In the genomic region with DNA sequence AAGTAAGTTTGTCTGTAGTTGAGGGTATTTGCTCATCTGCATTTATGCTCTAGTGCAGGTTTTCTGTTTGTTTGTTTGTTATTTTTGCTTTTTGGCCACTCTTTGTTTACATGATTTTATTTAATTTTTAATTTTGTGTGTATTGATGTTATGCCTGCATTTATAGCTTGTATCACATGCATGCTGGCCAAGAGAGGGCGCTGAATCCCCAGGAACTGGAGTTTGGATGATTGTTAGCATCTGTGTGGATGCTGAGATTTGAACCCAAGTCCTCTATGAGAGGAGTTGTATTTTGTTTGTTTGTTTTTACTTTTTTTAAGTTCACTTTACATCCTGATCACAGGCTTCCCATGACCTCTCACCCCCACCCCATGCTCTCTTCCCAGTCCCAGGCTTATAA, we compare ENCODE assay signal across 20 mouse cellular contexts. TPM values are rescaled to one million over a fixed set of nuclear protein-coding genes. Genes with fewer than 3 reads are reported as not detected.
A peak's percentile ranks its signal among the peaks of the same experiment; 100 is the strongest.
DNase-seq lines count a peak whose midpoint lies in the region; ATAC-seq and TF ChIP-seq lines count a peak whose summit lies in the region.
"Had no signal": no experiment of that assay in that cellular context is flagged by ENCODE, and none has a peak within 500 bp of the region (broad histone marks: within the 10 kb centered on the region; RNA-seq: fewer than 3 reads in every experiment).

No protein-coding gene starts in this region.

- no peak for TF ChIP-seq POLR2A in liver, adult 2 months (IDR thresholded peaks at IDR 0.05; ENCODE audit: extremely low read depth, insufficient read depth, low read length)

- no peaks in the 10 kb centered on the region for H3K4me1 ChIP-seq in heart, embryonic 10.5 days
- peaks cover 22% of the 10 kb centered on the region for H3K4me1 ChIP-seq in liver, adult 2 months (ENCODE audit: control insufficient read depth, insufficient read depth, low read length)
- H3K4me1 ChIP-seq in liver, embryonic 11.5 days (replicated peaks; ENCODE audit: control insufficient read depth, insufficient read depth, low read length), result peaks cover 9% of the 10 kb centered on the region
- H3K4me1 ChIP-seq in E14TG2a.4 (replicated peaks; ENCODE audit: low read depth, low read length), result no peaks in the 10 kb centered on the region
- H3K4me1 ChIP-seq in forebrain, embryonic 13.5 days, result peaks cover 5% of the 10 kb centered on the region; the same call in 1 of the 2 replicates
- H3K4me1 ChIP-seq: embryonic facial prominence, embryonic 15.5 days; lung, embryonic 15.5 days had no signal

- H3K27ac ChIP-seq in heart, embryonic 10.5 days, result no peak overlapping the region
- H3K27ac ChIP-seq in liver, adult 2 months (replicated peaks; ENCODE audit: insufficient read depth, low read depth, low read length), result no peak overlapping the region; the same call in 1 of the 2 replicates
- no peak overlapping the region for H3K27ac ChIP-seq in liver, embryonic 11.5 days (ENCODE audit: low read depth, low read length)
- H3K27ac ChIP-seq in forebrain, embryonic 13.5 days, result no peak overlapping the region
- H3K27ac ChIP-seq: embryonic facial prominence, embryonic 15.5 days; hindbrain, embryonic 14.5 days; limb, embryonic 15.5 days; lung, embryonic 15.5 days; midbrain, embryonic 10.5 days; neural tube, embryonic 13.5 days had no signal

- H3K79me2 ChIP-seq in liver, adult 2 months (ENCODE audit: control insufficient read depth, insufficient read depth, low read length), result peaks cover 46% of the 10 kb centered on the region

- H3K9me3 ChIP-seq in heart, embryonic 10.5 days, result no peaks in the 10 kb centered on the region
- H3K9me3 ChIP-seq in liver, embryonic 11.5 days (ENCODE audit: control insufficient read depth, low read length), result no peaks in the 10 kb centered on the region
- peaks cover 99% of the 10 kb centered on the region for H3K9me3 ChIP-seq in E14TG2a.4 (ENCODE audit: low read length)
- H3K9me3 ChIP-seq in forebrain, embryonic 13.5 days (replicated peaks), result no peaks in the 10 kb centered on the region
- H3K9me3 ChIP-seq: embryonic facial prominence, embryonic 15.5 days; limb, embryonic 15.5 days; lung, embryonic 15.5 days; neural tube, embryonic 13.5 days had no signal

- H3K36me3 ChIP-seq in heart, embryonic 10.5 days, result peaks cover 14% of the 10 kb centered on the region
- 0 out of 2 replicates have a peak, but pooled peaks cover 2% of the 10 kb centered on the region for H3K36me3 ChIP-seq in liver, adult 2 months (ENCODE audit: control insufficient read depth, insufficient read depth, low read length)
- no peaks in the 10 kb centered on the region; the same call in 1 of the 2 replicates for H3K36me3 ChIP-seq in liver, embryonic 11.5 days (ENCODE audit: control insufficient read depth, insufficient read depth, low read length)
- H3K36me3 ChIP-seq in E14TG2a.4 (ENCODE audit: insufficient read depth, low read length), result peaks cover 83% of the 10 kb centered on the region
- peaks cover 6% of the 10 kb centered on the region for H3K36me3 ChIP-seq in forebrain, embryonic 13.5 days (ENCODE audit: poor library complexity, severe bottlenecking)

- peak; percentile 46 for DNase-seq in heart, embryonic 10.5 days (ENCODE audit: low spot score)
- no peak for DNase-seq in heart, postnatal 14 days
- no peak for DNase-seq in liver, adult 2 months (ENCODE audit: extremely low read depth, low read depth, low spot score)
- DNase-seq in liver, embryonic 11.5 days (ENCODE audit: low spot score), result no peak
- DNase-seq: adrenal gland, postnatal 36 days; cerebellum, adult 11-12 months; cerebellum, postnatal 14 days; heart, adult 18-20 months; kidney, postnatal 14 days; lung, postnatal 4 days; right cerebral cortex, adult 18-20 months had no signal

- 60% methylated on average over 1 of the region's 1 CpGs for WGBS in heart, embryonic 10.5 days
- 88% methylated on average over 1 of the region's 1 CpGs for WGBS in liver, adult 2 months
- WGBS in liver, embryonic 11.5 days, result 70% methylated on average over 1 of the region's 1 CpGs
- WGBS in forebrain, embryonic 13.5 days, result 67% methylated on average over 1 of the region's 1 CpGs

- no peak overlapping the region for H3K4me2 ChIP-seq in liver, embryonic 11.5 days
- H3K4me2 ChIP-seq in forebrain, embryonic 13.5 days, result no peak overlapping the region
- H3K4me2 ChIP-seq: embryonic facial prominence, embryonic 15.5 days; hindbrain, embryonic 14.5 days; limb, embryonic 15.5 days; lung, embryonic 15.5 days; neural tube, embryonic 13.5 days had no signal

- H3K9ac ChIP-seq in liver, adult 2 months (ENCODE audit: low read depth, low read length), result no peak overlapping the region; the same call in 1 of the 2 replicates
- no peak overlapping the region for H3K9ac ChIP-seq in liver, embryonic 11.5 days (ENCODE audit: low read depth, low read length)
- H3K9ac ChIP-seq in forebrain, embryonic 13.5 days, result no peak overlapping the region
- H3K9ac ChIP-seq: embryonic facial prominence, embryonic 15.5 days; hindbrain, embryonic 14.5 days; limb, embryonic 15.5 days; lung, embryonic 15.5 days; neural tube, embryonic 13.5 days had no signal

- TF ChIP-seq CTCF in liver, adult 2 months (IDR thresholded peaks at IDR 0.05; ENCODE audit: low read depth, low read length), result peak; percentile 20; the same call in 1 of the 2 replicates
- TF ChIP-seq CTCF in E14TG2a.4 (conservative IDR thresholded peaks at IDR 0.05; ENCODE audit: low read length), result no peak

- H3K27me3 ChIP-seq in heart, embryonic 10.5 days (ENCODE audit: insufficient read depth, poor library complexity, severe bottlenecking), result no peaks in the 10 kb centered on the region
- H3K27me3 ChIP-seq in liver, adult 2 months (ENCODE audit: control insufficient read depth, insufficient read depth, low read length), result no peaks in the 10 kb centered on the region
- no peaks in the 10 kb centered on the region for H3K27me3 ChIP-seq in liver, embryonic 11.5 days (replicated peaks; ENCODE audit: control insufficient read depth, insufficient read depth, low read length)
- no peaks in the 10 kb centered on the region for H3K27me3 ChIP-seq in E14TG2a.4 (ENCODE audit: insufficient read depth, low read length)
- H3K27me3 ChIP-seq in forebrain, embryonic 13.5 days, result no peaks in the 10 kb centered on the region
- H3K27me3 ChIP-seq: embryonic facial prominence, embryonic 15.5 days; limb, embryonic 15.5 days; lung, embryonic 15.5 days; neural tube, embryonic 13.5 days had no signal

- no peak overlapping the region for H3K4me3 ChIP-seq in heart, embryonic 10.5 days
- no peak overlapping the region for H3K4me3 ChIP-seq in liver, adult 2 months (ENCODE audit: insufficient read depth, low read depth, low read length)
- H3K4me3 ChIP-seq in liver, embryonic 11.5 days (ENCODE audit: low read depth, low read length), result no peak overlapping the region
- H3K4me3 ChIP-seq in E14TG2a.4 (replicated peaks; ENCODE audit: low read length), result 0 out of 2 replicates have a peak overlapping the region, but pooled peaks have one; percentile 7
- H3K4me3 ChIP-seq in forebrain, embryonic 13.5 days, result no peak overlapping the region
- H3K4me3 ChIP-seq: embryonic facial prominence, embryonic 15.5 days; limb, embryonic 15.5 days; lung, embryonic 15.5 days; midbrain, embryonic 10.5 days; neural tube, embryonic 13.5 days had no signal

- intact Hi-C loops in heart, postnatal 14 days (cut with DNase I), result no loop called here

- ATAC-seq in liver, embryonic 11.5 days (replicated peaks; ENCODE audit: low FRiP score), result no peak
- peak; percentile 54; the same call in 1 of the 2 replicates for ATAC-seq in megakaryocyte progenitor cell, adult 5-6 weeks (replicated peaks; ENCODE audit: poor library complexity)
- ATAC-seq in forebrain, embryonic 13.5 days, result no peak

RNA-seq across cellular contexts. Expression of a gene that starts 10.5 kb away (rescaled TPM):
- polyA plus RNA-seq in heart, embryonic 10.5 days (2016; fragmentation: Nextera tagmentation; extraction: Ambion mirVana), result 59.5 and 74.3 TPM in 2 replicates
- total RNA-seq in heart, postnatal 14 days (2021), result 10 to 100 TPM; 95.4 to 99.7 TPM
- total RNA-seq in liver, adult 2 months (2014; rRNA removed), result 83.6 and 84.0 TPM in 2 replicates
- polyA plus RNA-seq in liver, adult 2 months (2012; rRNA removed), result 32.6 and 44.7 TPM in 2 replicates
- 73.2 and 80.0 TPM in 2 replicates for polyA plus RNA-seq in liver, embryonic 11.5 days (2014; fragmentation: Nextera tagmentation; extraction: Ambion mirVana)
- total RNA-seq in megakaryocyte progenitor cell, adult 5-6 weeks (2015), result 46.0 and 48.4 TPM in 2 replicates
- 51.4 and 59.9 TPM in 2 replicates for total RNA-seq in megakaryocyte progenitor cell, adult 5-6 weeks (2017)
- polyA plus RNA-seq in forebrain, embryonic 13.5 days (2015; fragmentation: Nextera tagmentation; extraction: Ambion mirVana), result 88.8 and 90.4 TPM in 2 replicates
